Mouse (Mus musculus) liver, adult 2 months (tissue): ENCODE results near the gene Gabarapl2.

ENCODE experiments used
- CTCF ChIP-seq: fragments of 200-500 bp; IDR thresholded peaks from 2 replicates; pipeline ENCODE4 v1.5.1; 2011; ENCODE audit warnings: low read depth, low read length, control low read depth
- POLR2A ChIP-seq: fragments of 200-500 bp; IDR thresholded peaks from 2 replicates; pipeline ENCODE4 v1.6.1; 2011; ENCODE audit warnings: low read length, control low read depth; ENCODE audit not compliant: insufficient read depth; ENCODE audit errors: extremely low read depth

DNA sequence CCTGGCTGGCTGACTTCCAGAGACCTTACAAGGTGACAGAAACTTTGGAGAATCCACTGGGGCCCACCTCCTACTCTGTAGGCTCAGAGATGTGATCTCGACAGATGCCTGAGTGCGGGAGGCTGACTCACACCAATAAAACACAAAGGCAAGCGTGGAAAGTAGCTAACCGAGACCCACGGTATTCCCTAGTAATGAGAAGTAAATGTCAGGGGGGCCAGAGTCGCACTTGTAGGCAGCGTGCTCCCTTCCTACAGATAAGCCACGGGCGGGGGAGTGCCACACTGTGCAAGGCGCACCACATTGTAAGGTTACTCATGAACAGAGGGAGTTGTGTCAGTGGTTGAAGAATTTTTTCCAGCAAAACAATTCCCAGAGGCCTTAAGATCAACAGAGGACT lies 44.0 kb downstream of the Gabarapl2 start:
- TF ChIP-seq POLR2A (no peak), CTCF (no peak)
